Comparison of ENCODE assay signal across 18 mouse cellular contexts in the genomic region with DNA sequence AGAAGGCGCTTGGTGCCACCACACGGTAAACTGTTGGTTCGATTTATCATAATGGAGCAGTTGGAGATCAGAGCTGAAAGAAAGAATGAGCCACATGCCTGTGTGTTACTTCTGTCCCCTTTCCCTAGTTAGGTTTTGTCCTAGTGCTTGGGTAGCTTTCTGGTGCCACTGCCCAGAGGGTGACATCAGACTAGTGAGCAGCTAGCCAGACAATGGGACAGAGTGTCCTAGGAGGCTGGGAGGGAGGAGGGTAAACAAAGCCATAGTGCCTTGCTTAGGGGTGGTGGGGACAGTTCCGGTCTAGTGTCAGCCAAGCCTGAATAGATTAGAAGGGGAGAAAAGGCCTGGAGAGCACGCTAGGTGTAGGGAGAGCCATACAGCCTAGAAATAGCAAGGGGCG. TPM values are rescaled to one million over a fixed set of nuclear protein-coding genes. Genes with fewer than 3 reads are reported as not detected.
A peak's percentile ranks its signal among the peaks of the same experiment; 100 is the strongest.
DNase-seq lines count a peak whose midpoint lies in the region; ATAC-seq and TF ChIP-seq lines count a peak whose summit lies in the region.
"Had no signal": no experiment of that assay in that cellular context is flagged by ENCODE, and none has a peak within 500 bp of the region (broad histone marks: within the 10 kb centered on the region; RNA-seq: fewer than 3 reads in every experiment).

No protein-coding gene starts in this region.

- no peak for TF ChIP-seq POLR2A in cortical plate, adult 2 months (IDR thresholded peaks at IDR 0.05; ENCODE audit: extremely low read depth, insufficient read depth, low read length)

- no peak overlapping the region for H3K4me2 ChIP-seq in heart, postnatal 0 days (ENCODE audit: low read depth, low read length)
- H3K4me2 ChIP-seq: liver, embryonic 15.5 days had no signal

- H3K4me1 ChIP-seq in cortical plate, adult 2 months (ENCODE audit: control insufficient read depth, insufficient read depth, low read length), result peaks cover 7% of the 10 kb centered on the region
- peaks cover 47% of the 10 kb centered on the region for H3K4me1 ChIP-seq in heart, postnatal 0 days (ENCODE audit: control insufficient read depth, insufficient read depth)

- no peaks in the 10 kb centered on the region for H3K27me3 ChIP-seq in heart, postnatal 0 days (ENCODE audit: control insufficient read depth, insufficient read depth, low read length)

- intact Hi-C loops in left cerebral cortex, adult 2 months (cut with DNase I), result no loop called here
- intact Hi-C loops in left cerebral cortex, postnatal 10 days (cut with DNase I), result no loop called here

- no peak overlapping the region for H3K4me3 ChIP-seq in left cerebral cortex, adult 2 months
- no peak overlapping the region for H3K4me3 ChIP-seq in cortical plate, adult 2 months (ENCODE audit: insufficient read depth, low read length)
- no peak overlapping the region for H3K4me3 ChIP-seq in heart, postnatal 0 days (ENCODE audit: low read depth, low read length)
- H3K4me3 ChIP-seq: liver, embryonic 15.5 days; megakaryocyte, embryonic 14.5 days; myocyte had no signal

- H3K9me3 ChIP-seq in heart, postnatal 0 days (replicated peaks; ENCODE audit: control insufficient read depth, low read length), result no peaks in the 10 kb centered on the region
- H3K9me3 ChIP-seq: liver, embryonic 15.5 days; megakaryocyte, embryonic 14.5 days had no signal

- ATAC-seq in frontal cortex, adult (ENCODE audit: low TSS enrichment), result peak; percentile 32; the same call in 1 of the 2 replicates
- ATAC-seq in heart, postnatal 0 days (ENCODE audit: insufficient read depth, low read depth), result peak; percentile 56
- ATAC-seq: forebrain, embryonic 14.5 days had no signal

- peak overlapping the region; percentile 66; the same call in 1 of the 2 replicates for H3K27ac ChIP-seq in left cerebral cortex, adult 2 months
- peak overlapping the region; percentile 36 for H3K27ac ChIP-seq in cortical plate, adult 2 months (ENCODE audit: insufficient read depth, low read length)
- peak overlapping the region; percentile 93 for H3K27ac ChIP-seq in heart, postnatal 0 days (ENCODE audit: low read depth)
- H3K27ac ChIP-seq: kidney, postnatal 0 days; liver, embryonic 15.5 days had no signal

- no peaks in the 10 kb centered on the region for H3K36me3 ChIP-seq in heart, postnatal 0 days (replicated peaks; ENCODE audit: control insufficient read depth, insufficient read depth, low read length)
- H3K36me3 ChIP-seq: liver, embryonic 15.5 days had no signal

- TF ChIP-seq EP300 in heart, postnatal 0 days (IDR thresholded peaks at IDR 0.05; ENCODE audit: low read depth), result 0 out of 2 replicates have a peak, but pooled peaks have one; percentile 62

- H3K9ac ChIP-seq in heart, postnatal 0 days (replicated peaks; ENCODE audit: low read depth, low read length), result peak overlapping the region; percentile 13; the same call in 1 of the 2 replicates
- H3K9ac ChIP-seq: liver, embryonic 15.5 days had no signal

- TF ChIP-seq CTCF in left cerebral cortex, adult 2 months (IDR thresholded peaks at IDR 0.05), result no peak
- TF ChIP-seq CTCF in cortical plate, adult 2 months (IDR thresholded peaks at IDR 0.05; ENCODE audit: extremely low read depth, insufficient read depth, low read length), result no peak
- no peak for TF ChIP-seq CTCF in heart, postnatal 0 days (IDR thresholded peaks at IDR 0.05; ENCODE audit: low read depth)

- no peak for DNase-seq in frontal cortex, postnatal 36 days (ENCODE audit: low spot score in 2 of 2)
- DNase-seq in left cerebral cortex, adult 2 months (ENCODE audit: extremely low spot score in 1 of 2, low spot score in 2 of 2), result no peak
- DNase-seq in left cerebral cortex, postnatal 10 days (ENCODE audit: extremely low spot score in 1 of 2, low spot score in 2 of 2), result no peak
- DNase-seq in heart, postnatal 0 days (ENCODE audit: low spot score), result peak; percentile 62
- DNase-seq in adrenal gland, postnatal 25 days, result no peak
- DNase-seq in lung, postnatal 14 days, result no peak
- DNase-seq: cerebellum, postnatal 36 days; thymus, postnatal 36 days had no signal

- 57% methylated on average over 6 of the region's 6 CpGs for WGBS in heart, postnatal 0 days

RNA-seq across cellular contexts. Expression of a gene that starts 12.4 kb away (rescaled TPM):
- total RNA-seq in left cerebral cortex, adult 2 months (2021), result 1 to 10 TPM; 1.3 to 1.6 TPM
- 1 to 10 TPM; 1.0 to 1.3 TPM for total RNA-seq in left cerebral cortex, postnatal 10 days (2021)
- polyA plus RNA-seq in cortical plate, adult 2 months (2012; rRNA removed), result 1.1 and 1.3 TPM in 2 replicates
- total RNA-seq in heart, postnatal 0 days (2014; rRNA removed; ENCODE audit: low replicate concordance), result 0.76 and 2.7 TPM in 2 replicates
- 1.6 and 1.7 TPM in 2 replicates for polyA plus RNA-seq in heart, postnatal 0 days (2015; fragmentation: Nextera tagmentation; extraction: Ambion mirVana)
- total RNA-seq in adrenal gland, postnatal 25 days (2021), result 0.39 TPM in 1 of 2 replicates, not detected in the other
- total RNA-seq: MEL had no signal

RNA-seq across cellular contexts. Expression of a gene that starts 22.2 kb away (rescaled TPM):
- total RNA-seq in left cerebral cortex, adult 2 months (2021), result 10 to 100 TPM; 42.4 to 47.9 TPM
- total RNA-seq in left cerebral cortex, postnatal 10 days (2021), result 10 to 100 TPM; 29.9 to 30.9 TPM
- 31.6 and 33.8 TPM in 2 replicates for polyA plus RNA-seq in cortical plate, adult 2 months (2012; rRNA removed)
- total RNA-seq in heart, postnatal 0 days (2014; rRNA removed; ENCODE audit: low replicate concordance), result 20.3 and 42.6 TPM in 2 replicates
- polyA plus RNA-seq in heart, postnatal 0 days (2015; fragmentation: Nextera tagmentation; extraction: Ambion mirVana), result 69.3 and 72.5 TPM in 2 replicates
- 245 and 267 TPM in 2 replicates for total RNA-seq in adrenal gland, postnatal 25 days (2021)

RNA-seq across cellular contexts. Expression of a gene that starts 48.3 kb away (rescaled TPM):
- total RNA-seq in left cerebral cortex, adult 2 months (2021), result not detected
- total RNA-seq in left cerebral cortex, postnatal 10 days (2021), result not detected
- not detected in 2 replicates for polyA plus RNA-seq in cortical plate, adult 2 months (2012; rRNA removed)
- total RNA-seq in heart, postnatal 0 days (2014; rRNA removed; ENCODE audit: low replicate concordance), result not detected in 2 replicates
- polyA plus RNA-seq in heart, postnatal 0 days (2015; fragmentation: Nextera tagmentation; extraction: Ambion mirVana), result 0.15 and 0.30 TPM in 2 replicates
- not detected in 2 replicates for total RNA-seq in adrenal gland, postnatal 25 days (2021)
- total RNA-seq: gastrocnemius, postnatal 36 days; left cerebral cortex, postnatal 25 days; MEL had no signal
- polyA plus RNA-seq: forebrain, embryonic 14.5 days; liver, embryonic 15.5 days; myocyte had no signal

Comparison
In these comparisons a context has a peak if more than half of its experiments do, and no peak if none do; other contexts are left out.
1. H3K27ac ChIP-seq: peak in every context shown above with its lines; median percentile 93 in heart, postnatal 0 days; 66 in left cerebral cortex, adult 2 months; 36 in cortical plate, adult 2 months.